Mouse (Mus musculus) forebrain, embryonic 14.5 days (tissue): ENCODE measurements around the gene Wipf3. TPM values are rescaled to one million over a fixed set of nuclear protein-coding genes. Genes with fewer than 3 reads are reported as not detected.

Experiments
- ATAC-seq: fragments of 200-750 bp; cut with Nextera tagmentation; 2 replicates; pipeline ENCODE4 v1.8.0; 2017; ENCODE audit warnings: mild to moderate bottlenecking, moderate library complexity
- DNase-seq: peaks from one replicate; pipeline ENCODE4 v3.0.0-alpha.2; 2015; ENCODE audit warnings: low spot score
- H3K27ac ChIP-seq: fragments of 300-500 bp; sonication (generic); 2 replicates; pipeline ENCODE4 v1.5.1; 2014; ENCODE audit warnings: low read depth, mild to moderate bottlenecking, control low read depth, low read length, moderate library complexity
- H3K27me3 ChIP-seq: fragments of 300-500 bp; sonication (generic); replicated peaks from 2 replicates; pipeline ENCODE4 v1.6.1; 2014; ENCODE audit warnings: low read length, control low read depth, mixed read lengths; ENCODE audit not compliant: control insufficient read depth, insufficient read depth
- H3K36me3 ChIP-seq: fragments of 300-500 bp; sonication (generic); 2 replicates; pipeline ENCODE4 v1.6.1; 2014; ENCODE audit warnings: low read length, control low read depth; ENCODE audit not compliant: control insufficient read depth, insufficient read depth
- H3K4me1 ChIP-seq: fragments of 300-500 bp; sonication (generic); 2 replicates; pipeline ENCODE4 v1.6.1; 2014; ENCODE audit warnings: antibody characterized with exemption, low read length, control low read depth; ENCODE audit not compliant: control insufficient read depth, insufficient read depth
- H3K4me2 ChIP-seq: fragments of 300-500 bp; sonication (generic); 2 replicates; pipeline ENCODE4 v1.6.1; 2014; ENCODE audit warnings: mild to moderate bottlenecking, control low read depth, low read length
- H3K4me3 ChIP-seq: fragments of 300-500 bp; sonication (generic); 2 replicates; pipeline ENCODE4 v1.5.1; 2014; ENCODE audit warnings: low read depth, low read length, control low read depth
- H3K9ac ChIP-seq: fragments of 300-500 bp; sonication (generic); 2 replicates; pipeline ENCODE4 v1.6.1; 2014; ENCODE audit warnings: mild to moderate bottlenecking, low read length, control low read depth, moderate library complexity
- H3K9me3 ChIP-seq: fragments of 300-500 bp; sonication (generic); replicated peaks from 2 replicates; pipeline ENCODE4 v1.6.1; 2016; ENCODE audit warnings: low read length, control low read depth, mixed read lengths; ENCODE audit not compliant: control insufficient read depth
- WGBS: fragments of 180-500 bp; shearing (Covaris S2); extraction: QIAGEN DNeasy Blood & Tissue Kit; methylation state at CpG from one replicate; pipeline ENCODE4 v1.1.7; 2014; 5-methylcytosine and 5-hydroxymethylcytosine counted together
- polyA plus RNA-seq: library from polyadenylated mRNA; unstranded; fragments of >200 nt; fragmentation: Nextera tagmentation; extraction: Ambion mirVana; gene quantifications from 2 replicates; pipeline ENCODE4 v1.2.1, GENCODE M21; 2014

The Wipf3 gene
- polyA plus RNA-seq, 1 experiment from 2014 or later = 2.6 TPM

DNA sequence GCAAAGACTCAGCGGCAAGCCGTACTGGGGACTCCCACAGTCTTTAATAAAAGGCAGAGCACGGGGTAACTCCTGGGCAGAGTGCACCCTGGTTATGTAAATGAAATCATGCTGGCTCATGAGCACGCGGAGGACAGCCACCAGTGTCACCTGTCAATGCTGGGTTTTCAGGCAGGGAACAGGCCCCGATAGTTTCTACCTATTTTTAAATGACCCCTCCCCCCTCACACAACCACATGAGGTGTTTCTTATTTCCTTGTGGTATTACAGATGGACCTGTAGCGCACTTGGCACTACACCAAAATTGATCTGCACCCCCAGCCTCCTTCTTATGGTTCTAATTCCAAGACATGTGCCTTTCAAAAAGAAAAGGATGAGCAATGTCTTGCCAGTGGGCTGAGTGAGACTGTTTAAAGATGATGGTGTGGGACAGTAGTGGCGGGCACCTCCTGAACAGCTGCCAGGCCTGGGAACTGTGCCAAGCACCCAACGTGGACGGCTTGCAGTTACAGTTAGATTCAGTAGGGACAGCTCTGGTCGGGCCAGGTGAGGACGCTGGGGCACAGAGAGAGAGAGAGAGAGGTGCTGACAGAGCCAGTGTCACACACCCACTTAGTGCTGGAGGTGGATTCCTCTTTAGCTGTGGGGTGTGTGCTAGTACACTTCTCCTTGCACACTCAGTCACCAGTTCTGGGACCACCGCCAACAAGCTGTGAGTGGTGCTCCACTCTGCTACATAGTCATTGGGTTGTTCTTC, 31.7 kb downstream of the Wipf3 start:
- DNase-seq (peak; percentile 37), ATAC-seq (peak; percentile 43; the same call in 1 of the 2 replicates)
- H3K4me1 ChIP-seq = peaks cover 12% of the 10 kb centered on the region
- no peak overlapping the region for H3K4me3 ChIP-seq
- H3K27ac ChIP-seq = no peak overlapping the region
- H3K27me3 ChIP-seq = 0 out of 2 replicates have a peak, but pooled peaks cover 3% of the 10 kb centered on the region
- no peak overlapping the region for H3K4me2 ChIP-seq
- no peaks in the 10 kb centered on the region for H3K9me3 ChIP-seq
- WGBS = 65% methylated on average over 13 of the region's 13 CpGs
- H3K9ac ChIP-seq = no peak overlapping the region
- no peaks in the 10 kb centered on the region for H3K36me3 ChIP-seq

DNA sequence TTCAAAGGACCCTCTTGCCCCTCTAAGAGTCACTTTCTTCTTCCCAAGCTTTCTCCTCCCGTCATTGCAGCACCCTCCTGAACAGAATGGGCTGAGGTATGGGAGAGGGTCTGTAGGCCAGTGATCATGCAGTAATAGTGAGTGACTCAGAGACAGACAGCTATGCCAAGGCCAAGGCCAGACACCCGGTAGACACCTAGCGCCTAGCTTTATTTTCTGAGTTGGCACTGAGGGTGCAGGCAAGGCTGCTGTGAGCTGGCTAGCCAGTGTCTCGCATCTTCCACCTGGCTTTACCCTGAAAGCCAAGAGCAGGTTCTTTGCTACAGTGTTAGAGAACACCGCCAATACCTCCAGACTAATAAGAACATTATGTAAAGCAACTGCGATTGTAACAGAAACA, 33.4 kb downstream of the Wipf3 start:
- no peaks in the 10 kb centered on the region for H3K36me3 ChIP-seq
- DNase-seq = no peak
- H3K4me2 ChIP-seq = no peak overlapping the region
- H3K9me3 ChIP-seq = no peaks in the 10 kb centered on the region
- WGBS = 69% methylated on average over 6 of the region's 6 CpGs
- H3K9ac ChIP-seq = no peak overlapping the region
- no peak overlapping the region for H3K4me3 ChIP-seq
- no peak overlapping the region for H3K27ac ChIP-seq
- no peak for ATAC-seq
- peaks cover 12% of the 10 kb centered on the region for H3K4me1 ChIP-seq
- 0 out of 2 replicates have a peak, but pooled peaks cover 3% of the 10 kb centered on the region for H3K27me3 ChIP-seq

DNA sequence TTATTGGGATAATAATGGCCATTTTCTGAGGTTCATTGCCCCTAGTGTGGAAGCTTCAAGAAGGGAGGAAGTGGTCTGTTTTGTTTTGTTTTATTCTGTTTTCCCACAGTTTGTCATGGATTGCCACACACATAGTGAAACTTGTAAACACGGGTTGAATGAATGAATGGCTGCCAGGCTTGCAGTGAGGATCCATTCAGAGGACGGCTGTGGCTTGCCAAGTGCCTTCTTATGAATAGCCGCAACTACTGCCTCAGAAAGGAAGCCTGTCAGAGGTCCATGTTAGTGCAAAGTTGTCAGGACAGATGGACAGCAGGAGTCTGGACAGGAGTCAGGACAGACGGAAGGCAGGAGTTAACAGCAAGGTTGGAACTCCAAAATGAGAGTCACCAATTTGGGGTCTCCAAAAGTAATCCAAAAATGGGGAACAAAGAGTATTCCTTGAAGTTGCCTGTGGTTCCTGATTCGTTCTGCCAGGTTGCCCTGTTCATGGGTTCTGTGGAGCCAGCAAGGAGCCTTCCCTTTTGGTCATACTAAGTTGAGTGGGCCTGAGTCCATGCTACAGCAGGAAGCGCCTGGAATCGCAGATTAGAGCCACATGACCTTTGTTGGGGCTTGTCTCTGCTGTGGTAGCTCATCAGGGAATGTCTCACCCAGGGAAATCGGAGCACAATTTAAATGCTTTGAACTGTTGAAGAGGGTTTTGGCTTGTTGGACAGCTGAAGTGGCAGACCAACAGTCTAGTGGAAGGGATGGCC, 34.5 kb downstream of the Wipf3 start:
- peak; percentile 82 for DNase-seq
- Histone ChIP-seq H3K27ac (no peak overlapping the region), H3K9me3 (no peaks in the 10 kb centered on the region), H3K36me3 (no peaks in the 10 kb centered on the region), H3K4me3 (no peak overlapping the region), H3K27me3 (0 out of 2 replicates have a peak, but pooled peaks cover 3% of the 10 kb centered on the region), H3K4me1 (peaks cover 12% of the 10 kb centered on the region), H3K9ac (no peak overlapping the region), H3K4me2 (no peak overlapping the region)
- ATAC-seq = peak; percentile 37; the same call in 1 of the 2 replicates
- 49% methylated on average over 8 of the region's 8 CpGs for WGBS

DNA sequence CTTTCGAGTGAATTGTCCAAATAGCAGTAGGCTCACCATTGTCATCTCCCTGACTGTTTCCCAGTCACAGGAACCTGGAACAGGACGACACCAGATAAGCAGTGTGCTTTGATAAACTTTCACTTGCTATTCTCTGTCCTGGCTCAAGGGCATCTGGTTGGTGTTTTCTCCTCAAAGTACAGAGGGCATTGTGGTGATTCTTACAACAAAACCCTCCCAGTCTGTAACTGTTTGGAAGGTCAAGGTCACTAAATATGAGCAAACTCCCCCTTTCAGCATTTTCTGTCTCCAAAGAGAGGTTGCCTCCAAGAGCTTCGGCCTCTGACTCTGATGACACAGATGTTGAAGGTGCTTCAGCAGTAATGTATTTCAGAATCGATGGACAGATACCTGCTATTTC, 35.5 kb downstream of the Wipf3 start:
- no peaks in the 10 kb centered on the region for H3K9me3 ChIP-seq
- WGBS = 90% methylated on average over 4 of the region's 4 CpGs
- no peak overlapping the region for H3K4me2 ChIP-seq
- no peak overlapping the region for H3K27ac ChIP-seq
- no peak overlapping the region for H3K9ac ChIP-seq
- 0 out of 2 replicates have a peak, but pooled peaks cover 3% of the 10 kb centered on the region for H3K27me3 ChIP-seq
- ATAC-seq (no peak), DNase-seq (no peak)
- no peaks in the 10 kb centered on the region for H3K36me3 ChIP-seq
- H3K4me3 ChIP-seq = no peak overlapping the region
- H3K4me1 ChIP-seq = peaks cover 12% of the 10 kb centered on the region

DNA sequence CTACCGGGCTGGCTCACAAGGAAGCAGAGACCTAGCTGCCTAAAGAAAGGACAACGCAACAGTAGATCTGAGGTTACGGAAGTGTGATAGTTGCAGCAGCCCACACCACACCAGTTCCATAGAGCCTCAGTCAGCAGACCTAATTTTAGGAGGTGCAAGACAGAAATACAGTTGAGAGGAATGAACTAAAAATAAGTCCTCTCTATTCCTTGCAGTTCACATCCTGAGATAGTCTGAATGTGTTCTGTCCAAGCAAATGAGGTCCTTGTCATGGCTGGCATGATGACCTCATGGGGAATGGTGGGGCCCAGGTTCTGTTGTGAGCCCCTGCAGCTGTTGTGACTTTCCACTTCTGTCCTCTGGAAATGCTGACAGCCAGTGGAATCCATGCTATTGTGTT, 38.0 kb downstream of the Wipf3 start:
- no peak for ATAC-seq
- peaks cover 9% of the 10 kb centered on the region for H3K4me1 ChIP-seq
- H3K27me3 ChIP-seq = 0 out of 2 replicates have a peak, but pooled peaks cover 3% of the 10 kb centered on the region
- no peaks in the 10 kb centered on the region for H3K9me3 ChIP-seq
- 95% methylated on average over 3 of the region's 3 CpGs for WGBS
- H3K27ac ChIP-seq = no peak overlapping the region
- no peak overlapping the region for H3K4me3 ChIP-seq
- H3K9ac ChIP-seq = no peak overlapping the region
- H3K36me3 ChIP-seq = no peaks in the 10 kb centered on the region
- no peak for DNase-seq
- H3K4me2 ChIP-seq = no peak overlapping the region

DNA sequence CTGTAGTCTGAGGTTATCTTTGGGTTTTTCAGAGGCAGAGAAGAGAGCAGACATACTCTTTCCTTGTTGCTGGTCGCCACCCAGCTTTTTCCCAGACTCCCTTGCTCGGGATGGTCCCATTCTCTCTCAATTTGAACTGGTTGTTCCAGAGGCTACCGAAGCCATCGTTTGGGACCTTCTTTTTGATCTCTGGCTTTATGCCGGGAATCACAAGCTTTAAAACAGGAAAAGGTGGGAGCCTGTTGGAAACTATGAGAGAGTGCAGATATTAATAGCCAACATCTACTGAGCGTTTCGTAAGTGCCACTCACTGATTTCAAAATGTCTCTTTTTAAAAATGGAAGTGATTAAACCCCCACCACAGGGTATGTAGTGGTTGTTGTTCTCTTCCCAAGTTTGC, 42.5 kb downstream of the Wipf3 start:
- no peaks in the 10 kb centered on the region for H3K36me3 ChIP-seq
- no peak for DNase-seq
- H3K27ac ChIP-seq = no peak overlapping the region
- H3K4me1 ChIP-seq = peaks cover 3% of the 10 kb centered on the region; the same call in 1 of the 2 replicates
- H3K4me3 ChIP-seq = no peak overlapping the region
- no peak overlapping the region for H3K4me2 ChIP-seq
- H3K27me3 ChIP-seq = no peaks in the 10 kb centered on the region
- no peak overlapping the region for H3K9ac ChIP-seq
- H3K9me3 ChIP-seq = no peaks in the 10 kb centered on the region
- ATAC-seq = no peak
- 91% methylated on average over 7 of the region's 7 CpGs for WGBS

DNA sequence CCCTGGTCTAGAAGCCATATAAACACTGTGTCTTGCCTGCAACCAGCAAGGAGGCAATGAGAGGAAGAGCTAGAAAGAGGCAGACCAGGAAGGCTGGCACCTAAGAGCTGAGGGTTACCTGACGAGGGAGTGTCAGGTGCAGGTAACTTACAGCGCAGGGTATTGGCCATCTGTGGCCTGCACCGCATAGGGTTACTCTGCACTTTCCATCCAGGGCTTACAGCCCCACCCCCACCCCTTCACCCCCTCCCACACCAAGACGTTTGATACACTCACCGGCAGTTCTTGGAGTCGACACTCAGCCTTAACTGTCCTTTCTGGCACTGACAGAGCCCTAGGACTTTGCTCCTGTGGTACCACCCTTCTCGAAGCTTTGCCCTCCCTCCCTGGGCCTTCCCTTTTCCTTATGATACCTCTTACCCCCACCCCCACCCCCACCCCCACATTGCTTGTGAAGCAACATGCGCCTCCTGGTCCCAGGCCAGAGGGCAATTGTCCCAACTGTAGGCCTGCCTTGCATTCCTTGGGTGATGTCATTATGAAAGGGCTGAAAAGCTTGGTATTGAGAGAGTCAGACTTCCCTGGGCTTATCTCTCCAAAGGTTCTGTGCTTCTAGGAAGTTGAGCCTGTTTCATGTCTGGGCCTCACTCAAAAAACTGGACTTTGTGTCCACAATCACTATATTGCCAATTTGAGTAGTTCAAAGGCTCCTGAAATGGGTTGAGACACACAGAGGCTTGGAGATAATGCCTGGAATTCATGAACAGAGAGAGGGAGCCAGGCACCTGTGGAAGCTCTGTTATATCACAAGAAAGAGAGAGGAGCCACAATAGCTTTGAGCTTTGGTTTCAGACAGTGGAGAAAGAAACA, 43.7 kb downstream of the Wipf3 start:
- ATAC-seq (no peak), DNase-seq (no peak)
- Histone ChIP-seq H3K4me3 (no peak overlapping the region), H3K27me3 (no peaks in the 10 kb centered on the region), H3K36me3 (no peaks in the 10 kb centered on the region), H3K4me1 (peaks cover 3% of the 10 kb centered on the region; the same call in 1 of the 2 replicates), H3K9ac (no peak overlapping the region), H3K9me3 (no peaks in the 10 kb centered on the region), H3K27ac (no peak overlapping the region), H3K4me2 (no peak overlapping the region)
- WGBS = 69% methylated on average over 8 of the region's 8 CpGs

DNA sequence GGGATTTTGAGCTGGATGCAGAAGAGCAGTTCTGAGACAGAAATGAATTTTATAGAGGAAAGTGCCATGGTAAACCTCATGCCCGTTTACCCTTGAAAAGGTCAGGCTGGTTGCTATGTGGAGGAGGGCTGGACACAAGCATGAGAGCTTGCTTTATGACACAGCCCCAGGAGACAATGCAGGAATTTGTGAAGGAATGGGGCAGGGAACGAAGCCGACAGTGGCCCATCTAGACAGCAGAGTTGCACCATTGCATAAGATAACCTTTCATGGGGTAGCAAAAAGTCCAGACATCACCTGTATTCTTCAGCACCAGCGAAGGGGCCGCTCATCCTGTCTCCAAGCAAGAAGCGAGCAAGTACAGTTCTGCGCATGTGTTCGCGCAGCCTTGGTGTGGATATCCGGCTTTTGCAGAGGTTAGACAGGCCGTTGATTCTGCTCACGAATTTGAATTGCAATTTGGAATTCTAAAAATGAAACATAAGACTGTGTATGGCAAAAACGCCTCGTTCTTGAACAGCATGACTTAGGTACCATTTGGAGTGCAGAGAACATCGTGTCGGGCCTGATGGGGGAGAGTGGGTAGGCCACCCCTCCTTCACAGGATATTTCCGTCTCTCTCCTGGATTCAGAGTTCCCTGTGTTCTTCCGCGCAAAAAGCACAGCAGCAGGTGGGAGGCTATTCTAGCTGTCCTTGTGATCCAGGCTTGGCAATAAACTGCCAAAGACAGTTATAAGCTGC, 46.7 kb downstream of the Wipf3 start:
- no peak for DNase-seq
- Histone ChIP-seq H3K4me3 (no peak overlapping the region), H3K27ac (no peak overlapping the region), H3K4me1 (peaks cover 3% of the 10 kb centered on the region; the same call in 1 of the 2 replicates), H3K36me3 (no peaks in the 10 kb centered on the region), H3K9ac (no peak overlapping the region), H3K27me3 (no peaks in the 10 kb centered on the region), H3K4me2 (no peak overlapping the region), H3K9me3 (no peaks in the 10 kb centered on the region)
- 81% methylated on average over 19 of the region's 19 CpGs for WGBS
- no peak for ATAC-seq
